Mouse (Mus musculus) stomach, postnatal 0 days (tissue): ENCODE results near the gene Dio2. TPM values are rescaled to one million over a fixed set of nuclear protein-coding genes. Genes with fewer than 3 reads are reported as not detected.

Experiments used
- ATAC-seq: fragments of 200-750 bp; cut with Nextera tagmentation; 2 replicates; pipeline ENCODE4 v1.8.0; 2017; ENCODE audit not compliant: low FRiP score, low TSS enrichment
- DNase-seq: peaks from one replicate; pipeline ENCODE4 v3.0.0-alpha.2; 2016; ENCODE audit warnings: low spot score
- H3K27ac ChIP-seq: fragments of 300-500 bp; sonication (generic); replicated peaks from 2 replicates; pipeline ENCODE4 v1.5.1; 2014; ENCODE audit warnings: mild to moderate bottlenecking, control low read depth
- H3K27me3 ChIP-seq: fragments of 300-500 bp; sonication (generic); 2 replicates; pipeline ENCODE4 v1.6.1; 2014; ENCODE audit warnings: low read length; ENCODE audit not compliant: control insufficient read depth, insufficient read depth
- H3K36me3 ChIP-seq: fragments of 300-500 bp; sonication (generic); 2 replicates; pipeline ENCODE4 v1.6.1; 2014; ENCODE audit warnings: low read length, mixed read lengths; ENCODE audit not compliant: control insufficient read depth, insufficient read depth
- H3K4me1 ChIP-seq: fragments of 300-500 bp; sonication (generic); replicated peaks from 2 replicates; pipeline ENCODE4 v1.6.1; 2014; ENCODE audit warnings: antibody characterized with exemption; ENCODE audit not compliant: control insufficient read depth, insufficient read depth
- H3K4me2 ChIP-seq: fragments of 300-500 bp; sonication (generic); replicated peaks from 2 replicates; pipeline ENCODE4 v1.6.1; 2014; ENCODE audit warnings: low read depth, mild to moderate bottlenecking, control low read depth, moderate library complexity
- H3K4me3 ChIP-seq: fragments of 300-500 bp; sonication (generic); 2 replicates; pipeline ENCODE4 v1.5.1; 2014; ENCODE audit warnings: low read depth, low read length, control low read depth
- H3K9ac ChIP-seq: fragments of 300-500 bp; sonication (generic); 2 replicates; pipeline ENCODE4 v1.6.1; 2014; ENCODE audit warnings: mild to moderate bottlenecking, low read length, control low read depth, mixed read lengths
- H3K9me3 ChIP-seq: fragments of 300-500 bp; sonication (generic); 2 replicates; pipeline ENCODE4 v1.6.1; 2016; ENCODE audit warnings: low read length; ENCODE audit not compliant: control insufficient read depth
- CTCF ChIP-seq: IDR thresholded peaks from 2 replicates; pipeline ENCODE4 v1.5.1; 2016; ENCODE audit warnings: antibody characterized with exemption, low read depth, mild to moderate bottlenecking, moderate library complexity
- EP300 ChIP-seq: optimal IDR thresholded peaks from 2 replicates; pipeline ENCODE3; 2016; ENCODE audit warnings: antibody characterized with exemption
- WGBS: fragments of 180-500 bp; shearing (Covaris S2); extraction: QIAGEN DNeasy Blood & Tissue Kit; methylation state at CpG from one replicate; pipeline ENCODE4 v1.1.7; 2014; 5-methylcytosine and 5-hydroxymethylcytosine counted together
- polyA plus RNA-seq: library from polyadenylated mRNA; unstranded; fragments of >200 nt; fragmentation: Nextera tagmentation; extraction: Ambion mirVana; gene quantifications from 2 replicates; pipeline ENCODE4 v1.2.1, GENCODE M21; 2015

The Dio2 gene
- polyA plus RNA-seq, result 0.25 and 0.39 TPM in 2 replicates

GRCm38 (mm10) chr12:90738388-90739223 lies at the start of gene Dio2:
Gene Dio2, minus strand, starts transcription at chr12:90738438.
- Histone ChIP-seq H3K27ac (no peak within 1 kb of the TSS), H3K4me1 (no peaks in the 10 kb centered on the region), H3K27me3 (no peaks in the 10 kb centered on the region), H3K4me3 (peak within 1 kb of the TSS; percentile 32), H3K9me3 (no peaks in the 10 kb centered on the region), H3K4me2 (peak within 1 kb of the TSS; percentile 47), H3K36me3 (no peaks in the 10 kb centered on the region), H3K9ac (no peak within 1 kb of the TSS)
- no peak; the same call in 1 of the 2 replicates for ATAC-seq
- WGBS, result 8% methylated on average over 10 of the region's 10 CpGs
- peak; percentile 38 for TF ChIP-seq CTCF
- no peak for TF ChIP-seq EP300
- peak; percentile 16 for DNase-seq

GRCm38 (mm10) chr12:90781438-90781837 lies 43.2 kb upstream of the Dio2 start:
- TF ChIP-seq CTCF (no peak), EP300 (no peak)
- Histone ChIP-seq H3K27me3 (no peaks in the 10 kb centered on the region), H3K9me3 (no peaks in the 10 kb centered on the region), H3K4me3 (no peak overlapping the region), H3K4me1 (no peaks in the 10 kb centered on the region), H3K36me3 (no peaks in the 10 kb centered on the region), H3K9ac (no peak overlapping the region), H3K27ac (no peak overlapping the region), H3K4me2 (no peak overlapping the region)
- peak; percentile 40; the same call in 1 of the 2 replicates for ATAC-seq
- WGBS, result 55% methylated on average over 4 of the region's 4 CpGs
- no peak for DNase-seq

- TF ChIP-seq EP300 (no peak), CTCF (no peak)
- H3K4me1 ChIP-seq, result no peaks in the 10 kb centered on the region
- no peaks in the 10 kb centered on the region for H3K36me3 ChIP-seq
- ATAC-seq (no peak), DNase-seq (no peak)
- no peak overlapping the region for H3K9ac ChIP-seq
- H3K9me3 ChIP-seq, result no peaks in the 10 kb centered on the region
- H3K4me2 ChIP-seq, result no peak overlapping the region
- H3K27me3 ChIP-seq, result no peaks in the 10 kb centered on the region
- no peak overlapping the region for H3K4me3 ChIP-seq
- H3K27ac ChIP-seq, result no peak overlapping the region
These were observed 6.5 kb upstream of the Dio2 start for GRCm38 (mm10) chr12:90744752-90745151.

DNA sequence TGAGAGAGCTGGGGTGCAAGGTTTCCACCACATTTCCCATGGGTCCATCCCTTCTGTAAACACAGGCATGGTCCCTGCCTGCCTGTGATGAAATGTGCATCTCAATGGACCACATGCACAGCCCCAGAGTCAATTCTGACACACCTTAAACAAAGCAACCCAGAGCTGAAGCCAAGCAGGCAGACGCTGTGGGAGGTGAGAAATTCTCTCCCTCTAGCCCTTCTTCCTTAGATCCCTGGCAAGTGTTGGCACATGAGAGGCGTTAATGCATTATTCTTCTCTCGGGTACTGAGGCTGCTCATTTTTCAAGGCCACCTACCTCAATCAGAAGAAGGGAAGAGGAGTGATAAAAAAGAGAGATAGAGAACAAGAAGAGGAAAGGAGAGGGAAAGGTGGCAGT lies 5.4 kb upstream of the Dio2 start:
- WGBS, result 47% methylated on average over 3 of the region's 3 CpGs

GRCm38 (mm10) chr12:90740468-90740867 lies 2.2 kb upstream of the Dio2 start:
- DNase-seq, result peak; percentile 58
- peak; percentile 82 for TF ChIP-seq CTCF
- no peak for TF ChIP-seq EP300
- 0 out of 2 replicates have a peak, but pooled peaks have one; percentile 60 for ATAC-seq
- H3K9me3 ChIP-seq, result no peaks in the 10 kb centered on the region
- no peak overlapping the region for H3K27ac ChIP-seq
- no peak overlapping the region for H3K4me2 ChIP-seq
- 36% methylated on average over 2 of the region's 2 CpGs for WGBS
- no peak overlapping the region for H3K4me3 ChIP-seq
- no peaks in the 10 kb centered on the region for H3K27me3 ChIP-seq
- H3K9ac ChIP-seq, result no peak overlapping the region
- no peaks in the 10 kb centered on the region for H3K4me1 ChIP-seq
- H3K36me3 ChIP-seq, result no peaks in the 10 kb centered on the region

More for the DNA sequence above, 5.4 kb upstream of the Dio2 start:
- DNase-seq, result no peak
- Histone ChIP-seq H3K36me3 (no peaks in the 10 kb centered on the region), H3K4me2 (no peak overlapping the region), H3K4me1 (no peaks in the 10 kb centered on the region), H3K27me3 (no peaks in the 10 kb centered on the region), H3K9me3 (no peaks in the 10 kb centered on the region), H3K27ac (no peak overlapping the region), H3K4me3 (no peak overlapping the region), H3K9ac (no peak overlapping the region)
- no peak for TF ChIP-seq EP300
- TF ChIP-seq CTCF, result no peak
- no peak for ATAC-seq

DNA sequence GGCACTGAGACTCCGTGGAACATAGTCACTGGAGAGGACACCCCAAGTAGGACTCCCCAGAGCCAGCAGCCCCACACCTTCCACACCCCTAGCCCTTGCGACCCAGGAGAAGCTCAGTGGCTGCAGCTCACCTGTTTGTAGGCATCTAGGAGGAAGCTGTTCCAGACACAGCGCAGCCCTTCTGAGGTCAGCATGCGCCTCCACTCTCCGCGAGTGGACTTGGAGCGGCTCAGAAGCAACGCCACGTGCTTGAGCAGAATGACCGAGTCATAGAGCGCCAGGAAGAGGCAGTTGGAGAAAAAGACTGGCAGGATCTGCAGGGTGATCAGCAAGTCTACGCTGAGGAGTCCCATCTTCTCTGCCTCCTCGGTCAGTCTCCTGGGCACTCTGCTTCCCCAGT lies 306 bp downstream of the Dio2 start:
- Histone ChIP-seq H3K4me1 (no peaks in the 10 kb centered on the region), H3K36me3 (no peaks in the 10 kb centered on the region), H3K27me3 (no peaks in the 10 kb centered on the region), H3K4me3 (peak overlapping the region; percentile 32), H3K9me3 (no peaks in the 10 kb centered on the region), H3K27ac (no peak overlapping the region), H3K4me2 (peak overlapping the region; percentile 47), H3K9ac (no peak overlapping the region)
- TF ChIP-seq CTCF (no peak), EP300 (no peak)
- WGBS, result 74% methylated on average over 13 of the region's 13 CpGs
- DNase-seq, result peak; percentile 15
- ATAC-seq, result no peak
